Mouse (Mus musculus) limb, embryonic 14.5 days (tissue): ENCODE measurements around the gene Tspan18. TPM values are rescaled to one million over a fixed set of nuclear protein-coding genes. Genes with fewer than 3 reads are reported as not detected.

Source experiments
- ATAC-seq: fragments of 200-750 bp; cut with Nextera tagmentation; 2 replicates; pipeline ENCODE4 v1.8.0; 2017; ENCODE audit warnings: low read depth, moderate number of reproducible peaks, moderate TSS enrichment; ENCODE audit not compliant: low FRiP score
- DNase-seq: peaks from one replicate; pipeline ENCODE4 v3.0.0-alpha.2; 2015; ENCODE audit warnings: low spot score
- H3K27ac ChIP-seq: fragments of 300-500 bp; sonication (generic); replicated peaks from 2 replicates; pipeline ENCODE4 v1.5.1; 2014; ENCODE audit warnings: low read depth, mild to moderate bottlenecking, low read length, moderate library complexity, mixed read lengths
- H3K27me3 ChIP-seq: fragments of 300-500 bp; sonication (generic); 2 replicates; pipeline ENCODE4 v1.6.1; 2014; ENCODE audit warnings: low read length, mixed read lengths; ENCODE audit not compliant: control insufficient read depth, insufficient read depth
- H3K36me3 ChIP-seq: fragments of 300-500 bp; sonication (generic); 2 replicates; pipeline ENCODE4 v1.6.1; 2014; ENCODE audit warnings: mild to moderate bottlenecking, low read length, moderate library complexity, mixed read lengths; ENCODE audit not compliant: control insufficient read depth, insufficient read depth
- H3K4me1 ChIP-seq: fragments of 300-500 bp; sonication (generic); 2 replicates; pipeline ENCODE4 v1.6.1; 2014; ENCODE audit warnings: antibody characterized with exemption, low read length, mixed read lengths; ENCODE audit not compliant: control insufficient read depth, insufficient read depth
- H3K4me2 ChIP-seq: fragments of 300-500 bp; sonication (generic); replicated peaks from 2 replicates; pipeline ENCODE4 v1.6.1; 2014; ENCODE audit warnings: low read depth, mild to moderate bottlenecking, low read length, moderate library complexity; ENCODE audit not compliant: severe bottlenecking
- H3K4me3 ChIP-seq: fragments of 300-500 bp; sonication (generic); replicated peaks from 2 replicates; pipeline ENCODE4 v1.5.1; 2014; ENCODE audit warnings: low read length
- H3K9ac ChIP-seq: fragments of 300-500 bp; sonication (generic); 2 replicates; pipeline ENCODE4 v1.6.1; 2014; ENCODE audit warnings: mild to moderate bottlenecking, low read depth, low read length, moderate library complexity; ENCODE audit not compliant: severe bottlenecking
- H3K9me3 ChIP-seq: fragments of 300-500 bp; sonication (generic); 2 replicates; pipeline ENCODE4 v1.6.1; 2016; ENCODE audit warnings: low read length; ENCODE audit not compliant: control insufficient read depth
- POLR2A ChIP-seq: fragments of 200-500 bp; IDR thresholded peaks from 2 replicates; pipeline ENCODE4 v1.8.0; 2012; ENCODE audit warnings: inconsistent platforms, mild to moderate bottlenecking, moderate library complexity, borderline replicate concordance; ENCODE audit not compliant: insufficient read depth, insufficient read length; ENCODE audit errors: extremely low read depth
- WGBS: fragments of 180-500 bp; shearing (Covaris S2); extraction: QIAGEN DNeasy Blood & Tissue Kit; methylation state at CpG from one replicate; pipeline ENCODE4 v1.1.7; 2014; 5-methylcytosine and 5-hydroxymethylcytosine counted together
- polyA plus RNA-seq, 2 experiments: library from polyadenylated mRNA; depleted of rRNA in 1 of 2; stranded (reverse) in 1 of 2; unstranded in 1 of 2; fragments of >200 nt; fragmentation: Nextera tagmentation in 1 of 2; extraction: Ambion mirVana in 1 of 2; gene quantifications; 2 replicates each; pipeline versions ENCODE4 v1.2.1 to v1.2.3; 2012 to 2014

Gene Tspan18
- polyA plus RNA-seq, 2 experiments: 24.5 to 34.5 TPM

DNA sequence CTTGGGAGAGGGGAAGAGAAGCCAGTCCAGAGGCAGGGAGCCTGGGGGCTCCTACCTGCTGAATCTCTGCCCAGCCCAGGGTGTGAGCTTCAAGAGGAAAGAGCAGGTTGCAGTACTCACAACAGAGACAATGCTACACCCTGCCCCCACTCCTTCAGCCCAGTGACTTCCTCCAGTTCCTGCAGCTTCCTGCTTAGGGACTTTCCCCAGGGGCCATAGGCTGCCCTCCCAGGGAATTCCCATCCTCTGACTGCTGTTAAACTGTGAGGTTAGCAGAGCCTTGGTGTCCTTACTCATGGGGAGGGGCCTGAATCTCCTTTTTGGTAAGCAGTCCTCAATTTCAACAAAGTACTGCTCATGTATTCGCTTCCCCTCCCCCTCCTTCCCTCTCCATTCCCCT lies 120.1 kb downstream of the Tspan18 start:
- ATAC-seq: no peak
- H3K36me3 ChIP-seq: no peaks in the 10 kb centered on the region
- H3K27ac ChIP-seq: no peak overlapping the region
- TF ChIP-seq POLR2A: no peak
- H3K27me3 ChIP-seq: no peaks in the 10 kb centered on the region
- H3K9me3 ChIP-seq: no peaks in the 10 kb centered on the region
- 92% methylated on average over 1 of the region's 1 CpGs for WGBS
- H3K4me1 ChIP-seq: peaks cover 8% of the 10 kb centered on the region
- H3K9ac ChIP-seq: no peak overlapping the region
- no peak for DNase-seq
- H3K4me3 ChIP-seq: no peak overlapping the region
- H3K4me2 ChIP-seq: no peak overlapping the region

DNA sequence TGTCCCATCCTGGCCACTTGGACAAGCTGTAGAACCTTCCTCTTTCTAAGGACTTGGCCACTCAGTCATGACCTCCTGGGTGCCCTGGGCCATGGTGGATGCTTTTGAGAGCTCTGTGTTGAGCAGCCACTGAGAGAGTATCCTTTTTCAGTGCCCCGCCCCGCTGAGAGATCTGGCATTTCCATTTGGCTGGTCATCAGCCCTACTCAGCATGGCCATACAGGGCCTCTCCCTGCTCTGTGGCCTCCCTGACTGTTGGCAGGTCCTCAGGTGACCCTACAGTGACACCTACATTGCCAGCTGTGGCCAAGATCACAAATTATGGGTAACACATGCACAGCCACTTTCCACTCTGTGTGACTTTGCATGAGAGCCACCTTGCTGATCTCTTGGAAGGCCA lies 121.4 kb downstream of the Tspan18 start:
- H3K27me3 ChIP-seq: no peaks in the 10 kb centered on the region
- H3K27ac ChIP-seq: no peak overlapping the region
- DNase-seq (no peak), ATAC-seq (no peak)
- no peak overlapping the region for H3K4me2 ChIP-seq
- no peaks in the 10 kb centered on the region; the same call in 1 of the 2 replicates for H3K36me3 ChIP-seq
- 95% methylated on average over 2 of the region's 2 CpGs for WGBS
- no peak overlapping the region for H3K4me3 ChIP-seq
- no peaks in the 10 kb centered on the region for H3K9me3 ChIP-seq
- no peak overlapping the region for H3K9ac ChIP-seq
- no peak for TF ChIP-seq POLR2A
- peaks cover 6% of the 10 kb centered on the region for H3K4me1 ChIP-seq

DNA sequence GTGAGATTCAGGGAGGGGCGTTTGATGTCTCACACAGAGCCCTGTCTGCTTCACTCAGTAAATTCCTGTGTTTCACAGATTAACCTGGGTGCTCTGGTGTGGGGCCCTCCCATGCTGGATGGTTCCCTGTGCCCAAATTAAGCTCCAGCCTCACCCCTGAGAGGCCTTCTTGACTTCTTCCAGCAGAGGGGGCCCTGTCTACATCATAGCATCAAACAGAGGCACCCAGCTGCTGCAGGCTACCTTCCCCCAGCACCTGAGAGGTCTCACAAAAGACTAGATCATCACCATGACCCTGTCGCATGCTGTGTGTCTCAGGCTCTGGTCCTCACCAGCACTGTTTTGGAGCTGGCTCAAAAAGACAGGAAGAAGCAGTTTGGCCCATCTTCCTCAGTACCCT lies 121.9 kb downstream of the Tspan18 start:
- H3K9me3 ChIP-seq: no peaks in the 10 kb centered on the region
- no peak for DNase-seq
- TF ChIP-seq POLR2A: no peak
- H3K27me3 ChIP-seq: no peaks in the 10 kb centered on the region
- WGBS: 81% methylated on average over 2 of the region's 2 CpGs
- H3K27ac ChIP-seq: no peak overlapping the region
- H3K4me1 ChIP-seq: peaks cover 3% of the 10 kb centered on the region
- H3K4me2 ChIP-seq: no peak overlapping the region
- no peak for ATAC-seq
- no peak overlapping the region for H3K9ac ChIP-seq
- H3K36me3 ChIP-seq: no peaks in the 10 kb centered on the region; the same call in 1 of the 2 replicates
- no peak overlapping the region for H3K4me3 ChIP-seq

DNA sequence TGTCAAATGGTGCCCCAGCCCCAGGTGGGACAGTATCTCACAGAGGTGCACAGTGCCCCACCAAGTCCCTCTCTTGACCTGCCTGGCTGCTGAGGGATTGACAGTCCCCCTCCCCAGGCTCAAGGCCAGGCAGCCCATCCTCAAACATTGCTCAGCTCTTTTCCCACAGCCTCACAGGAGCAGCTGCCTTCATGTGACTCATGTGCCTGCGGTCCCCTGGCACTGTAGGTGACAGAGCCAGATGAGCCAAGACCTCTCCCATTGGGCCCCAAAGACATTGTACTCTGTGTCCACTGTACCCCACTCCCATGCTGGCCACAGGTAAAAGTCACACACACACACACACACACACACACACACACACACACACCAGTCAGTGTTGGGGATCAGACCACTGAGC lies 128.2 kb downstream of the Tspan18 start:
- Histone ChIP-seq H3K27me3 (no peaks in the 10 kb centered on the region), H3K9me3 (no peaks in the 10 kb centered on the region), H3K4me1 (no peaks in the 10 kb centered on the region), H3K9ac (no peak overlapping the region), H3K27ac (no peak overlapping the region), H3K36me3 (peaks cover 4% of the 10 kb centered on the region; the same call in 1 of the 2 replicates), H3K4me3 (no peak overlapping the region), H3K4me2 (no peak overlapping the region)
- no peak for TF ChIP-seq POLR2A
- ATAC-seq (no peak), DNase-seq (no peak)
- WGBS: 92% methylated on average over 1 of the region's 1 CpGs

DNA sequence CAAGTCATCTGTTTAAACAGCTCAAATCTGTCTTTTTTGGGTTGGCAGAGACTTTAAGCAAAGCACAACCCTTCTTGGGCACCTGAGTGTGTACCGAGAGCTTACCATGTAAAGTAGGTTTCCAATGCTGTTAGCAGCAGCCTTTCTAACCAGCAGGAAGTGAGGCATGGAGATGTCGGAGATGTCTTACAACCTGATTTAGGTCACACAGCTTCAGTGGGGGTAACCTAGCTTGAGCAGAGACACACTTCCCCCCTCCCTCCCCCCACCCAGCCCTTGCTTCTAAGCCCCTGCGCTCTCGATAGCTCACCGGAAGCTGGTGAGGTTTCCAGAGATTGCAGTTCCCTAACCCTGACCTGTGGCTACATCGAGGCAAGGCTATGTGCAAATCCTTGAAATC lies 129.7 kb downstream of the Tspan18 start:
- no peaks in the 10 kb centered on the region for H3K9me3 ChIP-seq
- no peak for ATAC-seq
- H3K27me3 ChIP-seq: no peaks in the 10 kb centered on the region
- no peak overlapping the region for H3K27ac ChIP-seq
- no peak overlapping the region for H3K4me3 ChIP-seq
- 85% methylated on average over 6 of the region's 6 CpGs for WGBS
- H3K9ac ChIP-seq: no peak overlapping the region
- H3K36me3 ChIP-seq: peaks cover 4% of the 10 kb centered on the region; the same call in 1 of the 2 replicates
- H3K4me1 ChIP-seq: no peaks in the 10 kb centered on the region
- DNase-seq: no peak
- H3K4me2 ChIP-seq: no peak overlapping the region
- TF ChIP-seq POLR2A: no peak

DNA sequence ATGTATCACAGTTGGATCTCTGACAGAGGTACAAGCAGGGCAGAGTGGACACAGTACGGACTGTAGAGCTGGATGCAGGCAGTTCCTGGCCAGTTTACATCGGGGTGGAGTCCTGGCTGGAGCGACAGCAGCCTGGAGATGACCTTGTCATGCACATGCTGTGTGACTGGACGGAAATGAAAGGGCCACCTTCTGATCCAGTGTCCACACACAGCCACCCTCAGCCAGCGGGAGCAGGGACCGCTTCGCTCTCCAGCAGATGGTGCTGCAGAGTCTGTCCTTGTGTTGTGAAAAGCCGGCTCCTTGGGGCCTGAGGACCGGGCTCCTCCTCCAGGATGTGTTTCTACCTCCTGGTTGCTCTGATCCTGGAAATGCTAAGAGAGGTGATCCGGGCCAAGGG lies 130.6 kb downstream of the Tspan18 start:
- no peak for TF ChIP-seq POLR2A
- Histone ChIP-seq H3K4me1 (no peaks in the 10 kb centered on the region), H3K9ac (no peak overlapping the region), H3K36me3 (peaks cover 4% of the 10 kb centered on the region; the same call in 1 of the 2 replicates), H3K4me3 (no peak overlapping the region), H3K27me3 (no peaks in the 10 kb centered on the region), H3K27ac (no peak overlapping the region), H3K4me2 (no peak overlapping the region), H3K9me3 (no peaks in the 10 kb centered on the region)
- DNase-seq (peak; percentile 44), ATAC-seq (0 out of 2 replicates have a peak, but pooled peaks have one; percentile 58)
- WGBS: 17% methylated on average over 10 of the region's 10 CpGs
